Mouse (Mus musculus) brain, embryonic 14.5 days (tissue): ENCODE data around the gene Prkca.

ENCODE experiments used
- CTCF ChIP-seq: fragments of 200-500 bp; IDR thresholded peaks from 2 replicates; pipeline ENCODE4 v1.5.1; 2012; ENCODE audit warnings: inconsistent platforms, mild to moderate bottlenecking, moderate library complexity, borderline replicate concordance; ENCODE audit not compliant: insufficient read depth, insufficient read length; ENCODE audit errors: extremely low read depth
- POLR2A ChIP-seq: fragments of 200-500 bp; IDR thresholded peaks from 2 replicates; pipeline ENCODE4 v1.6.1; 2012; ENCODE audit warnings: mild to moderate bottlenecking, inconsistent platforms, borderline replicate concordance; ENCODE audit not compliant: poor library complexity, insufficient read depth, insufficient read length, severe bottlenecking; ENCODE audit errors: extremely low read depth

DNA sequence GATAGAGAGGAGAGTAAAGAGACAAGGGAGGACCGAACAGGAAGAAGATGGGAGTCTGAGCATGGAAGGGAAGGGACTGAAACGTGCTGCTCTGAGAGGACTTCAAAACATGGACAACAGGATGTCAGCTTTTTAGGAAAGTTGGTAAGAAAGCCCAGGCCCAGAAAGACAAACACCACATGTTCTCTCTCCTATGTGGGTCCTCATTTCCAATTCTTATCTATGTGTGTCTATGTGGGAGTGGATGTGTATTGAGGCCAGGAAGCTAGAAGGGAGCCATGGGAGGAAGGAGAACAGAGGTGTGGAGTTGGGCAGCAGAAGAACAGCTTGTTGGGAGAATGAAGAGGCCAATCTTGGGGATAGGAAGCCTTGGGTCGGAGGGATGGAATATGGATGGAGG, 154.4 kb downstream of the Prkca start:
- no peak for TF ChIP-seq POLR2A
- TF ChIP-seq CTCF: no peak
